Mouse (Mus musculus): ENCODE data around the gene Tmem44. TPM values are rescaled to one million over a fixed set of nuclear protein-coding genes. Genes with fewer than 3 reads are reported as not detected.

The Tmem44 gene
- polyA plus RNA-seq, 3 experiments from 2014 or later = 0.17 to 0.81 (median 0.70) TPM

GRCm38 (mm10) chr16:30517666-30518283, 32.9 kb downstream of the Tmem44 start:
- ATAC-seq = no peak

GRCm38 (mm10) chr16:30516993-30517392, 33.6 kb downstream of the Tmem44 start:
- no peak for ATAC-seq

GRCm38 (mm10) chr16:30515418-30515817, 35.2 kb downstream of the Tmem44 start:
- ATAC-seq = no peak

GRCm38 (mm10) chr16:30513050-30514024, 37.3 kb downstream of the Tmem44 start:
- no peak for ATAC-seq

GRCm38 (mm10) chr16:30512375-30513049, 38.1 kb downstream of the Tmem44 start:
- ATAC-seq = no peak

- ATAC-seq = no peak
These were observed 38.9 kb downstream of the Tmem44 start for GRCm38 (mm10) chr16:30511563-30512340.

- peak; percentile 92 for ATAC-seq
These were observed 39.9 kb downstream of the Tmem44 start for GRCm38 (mm10) chr16:30510504-30511451.

- ATAC-seq = peak; percentile 62
These were observed 40.6 kb downstream of the Tmem44 start for GRCm38 (mm10) chr16:30510091-30510490.

GRCm38 (mm10) chr16:30509340-30509739, 41.3 kb downstream of the Tmem44 start:
- ATAC-seq = no peak

- ATAC-seq = no peak
These were observed 41.9 kb downstream of the Tmem44 start for GRCm38 (mm10) chr16:30508738-30509137.

GRCm38 (mm10) chr16:30507120-30507519, 43.5 kb downstream of the Tmem44 start:
- ATAC-seq = no peak

GRCm38 (mm10) chr16:30505311-30506031, 45.2 kb downstream of the Tmem44 start:
- ATAC-seq = no peak

- no peak for ATAC-seq
These were observed 45.8 kb downstream of the Tmem44 start for GRCm38 (mm10) chr16:30504856-30505255.

- ATAC-seq = peak; percentile 77
These were observed 46.7 kb downstream of the Tmem44 start for GRCm38 (mm10) chr16:30503958-30504357.

GRCm38 (mm10) chr16:30502221-30502891, 48.3 kb downstream of the Tmem44 start:
- ATAC-seq = no peak

GRCm38 (mm10) chr16:30501621-30502020, 49.0 kb downstream of the Tmem44 start:
- no peak for ATAC-seq

GRCm38 (mm10) chr16:30500223-30500622, 50.4 kb downstream of the Tmem44 start:
- ATAC-seq = no peak

GRCm38 (mm10) chr16:30499126-30499857, 51.4 kb downstream of the Tmem44 start:
- ATAC-seq = no peak

GRCm38 (mm10) chr16:30497307-30497706, 53.3 kb downstream of the Tmem44 start:
- no peak for ATAC-seq

All from inflammation-experienced regulatory T-cells, adult 6 months (primary cell).